17 mouse cellular contexts compared by ENCODE assay signal in the genomic region with DNA sequence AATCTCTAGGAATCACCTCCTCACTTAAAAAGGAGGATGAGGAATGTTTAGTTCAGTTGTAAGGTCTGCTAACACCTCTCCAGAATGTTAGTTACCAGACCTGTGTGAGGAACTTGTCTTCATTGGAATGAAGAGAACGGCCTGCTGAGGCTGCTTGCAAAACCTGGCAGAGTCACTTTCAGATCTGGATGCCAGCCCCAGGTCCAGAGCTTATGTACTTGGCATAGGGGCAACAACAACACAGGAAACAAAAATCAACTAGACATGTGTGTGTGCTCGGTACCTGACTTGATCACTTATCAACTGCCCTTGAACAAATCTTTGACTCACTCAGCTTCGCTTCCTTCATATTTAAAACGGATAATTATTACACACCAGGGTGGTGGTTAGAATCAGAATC. TPM values are rescaled to one million over a fixed set of nuclear protein-coding genes. Genes with fewer than 3 reads are reported as not detected.
DNase-seq lines count a peak whose midpoint lies in the region; ATAC-seq and TF ChIP-seq lines count a peak whose summit lies in the region.
"Had no signal": no experiment of that assay in that cellular context is flagged by ENCODE, and none has a peak within 500 bp of the region (broad histone marks: within the 10 kb centered on the region; RNA-seq: fewer than 3 reads in every experiment).

No protein-coding gene starts in this region.

- no peaks in the 10 kb centered on the region for H3K27me3 ChIP-seq in kidney, postnatal 0 days (ENCODE audit: insufficient read depth, low read length)
- no peaks in the 10 kb centered on the region for H3K27me3 ChIP-seq in CH12.LX (replicated peaks)
- no peaks in the 10 kb centered on the region for H3K27me3 ChIP-seq in liver, embryonic 14.5 days (ENCODE audit: control insufficient read depth, insufficient read depth, low read length)
- H3K27me3 ChIP-seq: embryonic facial prominence, embryonic 15.5 days; hindbrain, embryonic 15.5 days; neural tube, embryonic 12.5 days had no signal

- no peaks in the 10 kb centered on the region for H3K4me1 ChIP-seq in kidney, postnatal 0 days (replicated peaks; ENCODE audit: insufficient read depth, low read length)
- H3K4me1 ChIP-seq in CH12.LX (ENCODE audit: control insufficient read depth in 1 of 2, insufficient read depth in 2 of 2): peaks cover 5 to 53% of the 10 kb centered on the region in 2 experiments
- H3K4me1 ChIP-seq in liver, embryonic 14.5 days (replicated peaks; ENCODE audit: control insufficient read depth in 2 of 2, insufficient read depth in 2 of 2, low read length in 1 of 2): peaks cover 36 to 57% of the 10 kb centered on the region in 2 experiments

- no peak for TF ChIP-seq RAD21 in CH12.LX (IDR thresholded peaks at IDR 0.05; ENCODE audit: low read depth, low read length)

- no peak for TF ChIP-seq POLR2A in CH12.LX (IDR thresholded peaks at IDR 0.05; ENCODE audit: low read depth, low read length)

- intact Hi-C loops in left cerebral cortex, postnatal 4 days (cut with DNase I): no loop called here

- dilution Hi-C loops in CH12.LX (cut with MboI; ENCODE audit: extremely low pct_ligation_motif_present, extremely low pct_unique_long_range_greater_than_20kb, low sequenced_read_pairs): no loop called here

- H3K27ac ChIP-seq in kidney, postnatal 0 days: no peak overlapping the region
- H3K27ac ChIP-seq in CH12.LX (ENCODE audit: insufficient read depth, low read depth): peak overlapping the region; percentile 32; the same call in 1 of the 2 replicates
- no peak overlapping the region for H3K27ac ChIP-seq in liver, embryonic 14.5 days
- H3K27ac ChIP-seq: embryonic facial prominence, embryonic 15.5 days; heart, embryonic 10.5 days; hindbrain, embryonic 15.5 days; midbrain, embryonic 13.5 days; neural tube, embryonic 12.5 days had no signal

- no peak for ATAC-seq in kidney, postnatal 0 days (replicated peaks; ENCODE audit: low FRiP score, low read depth)
- ATAC-seq in liver, embryonic 14.5 days (ENCODE audit: insufficient read depth): no peak
- no peak for ATAC-seq in megakaryocyte-erythroid progenitor cell, adult 5-6 weeks (replicated peaks; ENCODE audit: low FRiP score, low TSS enrichment, poor library complexity, severe bottlenecking)
- ATAC-seq: midbrain, embryonic 13.5 days had no signal

- H3K9ac ChIP-seq in kidney, postnatal 0 days (ENCODE audit: low read depth, low read length): no peak overlapping the region
- peak overlapping the region; percentile 21 for H3K9ac ChIP-seq in CH12.LX (ENCODE audit: insufficient read depth, low read depth)
- H3K9ac ChIP-seq in liver, embryonic 14.5 days (replicated peaks): peak overlapping the region; percentile 84
- H3K9ac ChIP-seq: embryonic facial prominence, embryonic 15.5 days; hindbrain, embryonic 15.5 days; midbrain, embryonic 13.5 days; neural tube, embryonic 12.5 days had no signal

- H3K36me3 ChIP-seq in kidney, postnatal 0 days (ENCODE audit: insufficient read depth, low read length): no peaks in the 10 kb centered on the region
- peaks cover 0 to 14% of the 10 kb centered on the region in 2 experiments for H3K36me3 ChIP-seq in CH12.LX (replicated peaks in 1 of 2; ENCODE audit: control insufficient read depth in 1 of 2, insufficient read depth in 1 of 2, low read length in 1 of 2)
- H3K36me3 ChIP-seq in liver, embryonic 14.5 days (replicated peaks; ENCODE audit: control insufficient read depth, insufficient read depth, low read depth): no peaks in the 10 kb centered on the region
- H3K36me3 ChIP-seq: embryonic facial prominence, embryonic 15.5 days; heart, embryonic 10.5 days; hindbrain, embryonic 15.5 days; midbrain, embryonic 13.5 days; neural tube, embryonic 12.5 days had no signal

- no peak for TF ChIP-seq CTCF in kidney, postnatal 0 days (IDR thresholded peaks at IDR 0.05; ENCODE audit: low read depth)
- no peak for TF ChIP-seq CTCF in CH12.LX (conservative IDR thresholded peaks at IDR 0.05 in 1 of 2, IDR thresholded peaks at IDR 0.05 in 1 of 2; ENCODE audit: low read depth in 2 of 2, low read length in 2 of 2)
- TF ChIP-seq CTCF in liver, embryonic 14.5 days (IDR thresholded peaks at IDR 0.05; ENCODE audit: low read depth): no peak

- peaks cover 21% of the 10 kb centered on the region for H3K79me2 ChIP-seq in CH12.LX (replicated peaks; ENCODE audit: control insufficient read depth, extremely low read depth, insufficient read depth, poor library complexity, severe bottlenecking)

- H3K9me3 ChIP-seq in kidney, postnatal 0 days (replicated peaks; ENCODE audit: low read length): no peaks in the 10 kb centered on the region
- peaks cover 3% of the 10 kb centered on the region for H3K9me3 ChIP-seq in CH12.LX (replicated peaks; ENCODE audit: low read length)
- H3K9me3 ChIP-seq in liver, embryonic 14.5 days (ENCODE audit: control insufficient read depth, low read length): no peaks in the 10 kb centered on the region
- H3K9me3 ChIP-seq: embryonic facial prominence, embryonic 15.5 days; heart, embryonic 10.5 days; hindbrain, embryonic 15.5 days; midbrain, embryonic 13.5 days; neural tube, embryonic 12.5 days had no signal

- TF ChIP-seq EP300 in CH12.LX (IDR thresholded peaks at IDR 0.05; ENCODE audit: low read length): no peak
- TF ChIP-seq EP300 in liver, embryonic 14.5 days (IDR thresholded peaks at IDR 0.05; ENCODE audit: low read depth): no peak

- peak overlapping the region; percentile 24 for H3K4me2 ChIP-seq in kidney, postnatal 0 days (ENCODE audit: low read length)
- H3K4me2 ChIP-seq in CH12.LX (ENCODE audit: insufficient read depth, low read depth, poor library complexity, severe bottlenecking): peak overlapping the region; percentile 62
- peak overlapping the region; percentile 85 for H3K4me2 ChIP-seq in liver, embryonic 14.5 days (ENCODE audit: low read depth)
- H3K4me2 ChIP-seq: embryonic facial prominence, embryonic 15.5 days; hindbrain, embryonic 15.5 days; midbrain, embryonic 13.5 days; neural tube, embryonic 12.5 days had no signal

- in situ Hi-C loops in CH12.LX (cut with MboI; ENCODE audit: low pct_ligation_motif_present, low pct_unique_long_range_greater_than_20kb, low sequenced_read_pairs): no loop called here

- 73% methylated on average over 4 of the region's 4 CpGs for WGBS in kidney, postnatal 0 days
- 73% methylated on average over 4 of the region's 4 CpGs for WGBS in liver, embryonic 14.5 days (ENCODE audit: insufficient replicate concordance)

- H3K4me3 ChIP-seq in kidney, postnatal 0 days (replicated peaks; ENCODE audit: low read depth, low read length): no peak overlapping the region
- H3K4me3 ChIP-seq in CH12.LX (replicated peaks in 1 of 3; ENCODE audit: low read depth in 2 of 3, low read length in 2 of 3, poor library complexity in 1 of 3): peak overlapping the region; percentile 35 to 72 (median 68)
- peak overlapping the region in 1 of 2 experiments; percentile 78; a peak in 2 of 4 replicates for H3K4me3 ChIP-seq in liver, embryonic 14.5 days (ENCODE audit: insufficient read depth in 1 of 2, low read depth in 2 of 2, low read length in 2 of 2)
- H3K4me3 ChIP-seq: embryonic facial prominence, embryonic 15.5 days; heart, embryonic 10.5 days; hindbrain, embryonic 15.5 days; midbrain, embryonic 13.5 days; neural tube, embryonic 12.5 days had no signal

- DNase-seq in cerebellum, postnatal 14 days: peak; percentile 60 to 82
- DNase-seq in cerebellum, adult 9-11 months: no peak
- no peak for DNase-seq in kidney, postnatal 0 days (ENCODE audit: low spot score)
- DNase-seq in kidney, postnatal 14 days: no peak
- DNase-seq in CH12.LX (ENCODE audit: extremely low read depth): peak; percentile 29
- DNase-seq in liver, embryonic 14.5 days (ENCODE audit: low read depth in 3 of 3, low spot score in 3 of 3): no peak
- no peak for DNase-seq in left cerebral cortex, postnatal 4 days
- DNase-seq: cerebellum, adult 9-10 months; kidney, postnatal 10 days; lung, adult 2 months; thymus, postnatal 25 days had no signal

TF ChIP-seq in CH12.LX, 34 proteins besides CTCF, POLR2A, EP300 and RAD21:
- TF ChIP-seq CHD1 (IDR thresholded peaks at IDR 0.05; ENCODE audit: low read depth, low read length) (peak; percentile 20; the same call in 1 of the 2 replicates), TBP (conservative IDR thresholded peaks at IDR 0.05; ENCODE audit: low read depth, low read length) (0 out of 2 replicates have a peak, but pooled peaks have one; percentile 23), USF2 (conservative IDR thresholded peaks at IDR 0.05; ENCODE audit: low read depth, low read length) (no peak)

RNA-seq across cellular contexts. Expression of gene 4930523C07Rik, which starts 2.6 kb away (rescaled TPM):
- 35.2 and 35.6 TPM in 2 replicates for polyA plus RNA-seq in kidney, postnatal 0 days (2015; fragmentation: Nextera tagmentation; extraction: Ambion mirVana)
- total RNA-seq in CH12.LX (2012; rRNA removed) (13.1 and 16.6 TPM in 2 replicates), CH12.LX (2014; rRNA removed) (15.3 and 18.0 TPM in 2 replicates)
- 24.4 and 28.2 TPM in 2 replicates for polyA plus RNA-seq in CH12.LX (2012; ENCODE audit: insufficient read length, low read depth)
- 4.8 and 6.5 TPM in 2 replicates for polyA plus RNA-seq in liver, embryonic 14.5 days (2012; rRNA removed)
- polyA plus RNA-seq in liver, embryonic 14.5 days (2014; fragmentation: Nextera tagmentation; extraction: Ambion mirVana): 18.0 and 28.1 TPM in 2 replicates
- total RNA-seq in left cerebral cortex, postnatal 4 days (2021): 1 to 10 TPM; 2.3 to 3.2 TPM
- 14.5 and 28.5 TPM in 2 replicates for total RNA-seq in megakaryocyte-erythroid progenitor cell, adult 5-6 weeks (2014; fragmentation: Nextera tagmentation)
- total RNA-seq in megakaryocyte-erythroid progenitor cell, adult 5-6 weeks (2017): 21.3 and 27.3 TPM in 2 replicates

Comparison
In these comparisons a context has a peak if more than half of its experiments do, and no peak if none do; other contexts are left out.
1. DNase-seq: peak in cerebellum, postnatal 14 days (2 of 2) and CH12.LX (single experiment); none in cerebellum, adult 9-11 months (single experiment), kidney, postnatal 0 days (single experiment), kidney, postnatal 14 days (single experiment), liver, embryonic 14.5 days (0 of 3) and left cerebral cortex, postnatal 4 days (single experiment).
2. H3K4me2 ChIP-seq: peak in every context shown above with its lines; median percentile 85 in liver, embryonic 14.5 days; 62 in CH12.LX; 24 in kidney, postnatal 0 days.